12 mouse cellular contexts compared by ENCODE assay signal in the genomic region with DNA sequence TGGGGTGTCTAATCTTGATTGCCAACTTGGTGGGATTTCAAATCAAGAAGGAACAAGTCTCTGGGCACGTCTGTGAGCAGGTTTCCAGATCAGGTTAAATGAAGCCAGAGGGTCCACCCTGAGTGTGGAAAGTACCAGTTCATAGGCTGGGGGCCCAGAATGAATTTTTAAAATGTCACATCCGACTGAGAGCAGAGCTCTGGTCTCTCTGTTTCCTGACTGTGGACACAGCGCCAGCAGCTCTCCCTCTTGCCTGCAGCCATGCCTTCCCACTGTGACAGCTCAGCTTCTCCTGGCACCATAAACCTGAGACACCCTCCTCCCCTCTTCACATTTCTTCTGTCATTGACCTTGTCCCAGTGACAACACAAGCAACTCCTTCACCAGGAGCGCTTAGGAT.
"Had no signal": no experiment of that assay in that cellular context is flagged by ENCODE, and none has a peak within 500 bp of the region (broad histone marks: within the 10 kb centered on the region; RNA-seq: fewer than 3 reads in every experiment).

No protein-coding gene starts in this region.

- H3K9me3 ChIP-seq: limb, embryonic 10.5 days; liver, embryonic 15.5 days; midbrain, embryonic 10.5 days; neural tube, embryonic 15.5 days had no signal

- H3K27ac ChIP-seq: limb, embryonic 10.5 days; liver, embryonic 15.5 days; midbrain, embryonic 10.5 days; neural tube, embryonic 15.5 days; stomach, postnatal 0 days had no signal

- H3K4me2 ChIP-seq: liver, embryonic 11.5 days; liver, embryonic 15.5 days; neural tube, embryonic 15.5 days had no signal

- H3K36me3 ChIP-seq: limb, embryonic 10.5 days; liver, embryonic 15.5 days; midbrain, embryonic 10.5 days; neural tube, embryonic 15.5 days had no signal

- H3K9ac ChIP-seq: liver, embryonic 15.5 days; neural tube, embryonic 15.5 days had no signal

- H3K4me3 ChIP-seq: limb, embryonic 10.5 days; liver, embryonic 15.5 days; midbrain, embryonic 10.5 days; myocyte; neural tube, embryonic 15.5 days had no signal

- DNase-seq: kidney, postnatal 36 days; layer of hippocampus, adult 9-11 months; lung, postnatal 4 days; thymus, postnatal 4 days had no signal

- ATAC-seq: lung, postnatal 0 days had no signal

- H3K27me3 ChIP-seq: liver, embryonic 15.5 days; neural tube, embryonic 15.5 days had no signal
